Mouse (Mus musculus) lung, embryonic 16.5 days (tissue): ENCODE measurements at regions not wholly inside any gene's neighbourhood (a gene's known extent, or its start where the extent isn't known, plus 50 kb on each side); places are given as distances from the start of the nearest gene placed in this dataset.
"Not testable (repeated sequence)": the region's sequence is repeated elsewhere in the genome, so short reads cannot be mapped to it uniquely, and the experiment has no call there.

Experiments used
- ATAC-seq: fragments of 200-750 bp; cut with Nextera tagmentation; 2 replicates; pipeline ENCODE4 v1.8.0; 2017; ENCODE audit warnings: low read depth, mild to moderate bottlenecking, moderate library complexity
- H3K27ac ChIP-seq: fragments of 300-500 bp; sonication (generic); 2 replicates; pipeline ENCODE4 v1.5.1; 2014; ENCODE audit warnings: mild to moderate bottlenecking, control low read depth, low read length
- H3K27me3 ChIP-seq: fragments of 300-500 bp; sonication (generic); 2 replicates; pipeline ENCODE4 v1.6.1; 2014; ENCODE audit warnings: low read depth, low read length, mixed read lengths; ENCODE audit not compliant: control insufficient read depth, insufficient read depth
- H3K36me3 ChIP-seq: fragments of 300-500 bp; sonication (generic); 2 replicates; pipeline ENCODE4 v1.6.1; 2014; ENCODE audit warnings: low read length; ENCODE audit not compliant: control insufficient read depth, insufficient read depth
- H3K4me1 ChIP-seq: fragments of 300-500 bp; sonication (generic); replicated peaks from 2 replicates; pipeline ENCODE4 v1.6.1; 2014; ENCODE audit warnings: low read length, mixed read lengths; ENCODE audit not compliant: control insufficient read depth, insufficient read depth
- H3K4me2 ChIP-seq: fragments of 300-500 bp; sonication (generic); 2 replicates; pipeline ENCODE4 v1.6.1; 2014; ENCODE audit warnings: low read depth, low read length, control low read depth
- H3K4me3 ChIP-seq: fragments of 300-500 bp; sonication (generic); 2 replicates; pipeline ENCODE4 v1.5.1; 2014; ENCODE audit warnings: mild to moderate bottlenecking, low read length, control low read depth
- H3K9ac ChIP-seq: fragments of 300-500 bp; sonication (generic); 2 replicates; pipeline ENCODE4 v1.6.1; 2014; ENCODE audit warnings: low read length, control low read depth
- H3K9me3 ChIP-seq: fragments of 300-500 bp; sonication (generic); 2 replicates; pipeline ENCODE4 v1.6.1; 2016; ENCODE audit warnings: low read length; ENCODE audit not compliant: control insufficient read depth
- WGBS: fragments of 180-500 bp; shearing (Covaris S2); extraction: QIAGEN DNeasy Blood & Tissue Kit; methylation state at CpG from one replicate; pipeline ENCODE4 v1.1.7; 2014; 5-methylcytosine and 5-hydroxymethylcytosine counted together

- no peak overlapping the region for H3K4me2 ChIP-seq
- no peak overlapping the region for H3K27ac ChIP-seq
- H3K4me1 ChIP-seq: no peaks in the 10 kb centered on the region
- no peak overlapping the region for H3K9ac ChIP-seq
- ATAC-seq: no peak
- no peak overlapping the region for H3K4me3 ChIP-seq
- no peaks in the 10 kb centered on the region for H3K27me3 ChIP-seq
- H3K9me3 ChIP-seq: no peaks in the 10 kb centered on the region
- no peaks in the 10 kb centered on the region for H3K36me3 ChIP-seq
- WGBS: 80% methylated on average over 4 of the region's 4 CpGs
These were observed 170.2 kb upstream of the P2ry1 start for GRCm38 (mm10) chr3:60832385-60832784.

- Histone ChIP-seq H3K4me1 (no peaks in the 10 kb centered on the region), H3K27me3 (no peaks in the 10 kb centered on the region), H3K36me3 (no peaks in the 10 kb centered on the region), H3K4me3 (no peak overlapping the region), H3K4me2 (no peak overlapping the region), H3K9ac (no peak overlapping the region), H3K9me3 (no peaks in the 10 kb centered on the region), H3K27ac (no peak overlapping the region)
- no peak for ATAC-seq
- WGBS: 70% methylated on average over 1 of the region's 1 CpGs
These were observed 160.7 kb upstream of the P2ry1 start for GRCm38 (mm10) chr3:60841895-60842294.

DNA sequence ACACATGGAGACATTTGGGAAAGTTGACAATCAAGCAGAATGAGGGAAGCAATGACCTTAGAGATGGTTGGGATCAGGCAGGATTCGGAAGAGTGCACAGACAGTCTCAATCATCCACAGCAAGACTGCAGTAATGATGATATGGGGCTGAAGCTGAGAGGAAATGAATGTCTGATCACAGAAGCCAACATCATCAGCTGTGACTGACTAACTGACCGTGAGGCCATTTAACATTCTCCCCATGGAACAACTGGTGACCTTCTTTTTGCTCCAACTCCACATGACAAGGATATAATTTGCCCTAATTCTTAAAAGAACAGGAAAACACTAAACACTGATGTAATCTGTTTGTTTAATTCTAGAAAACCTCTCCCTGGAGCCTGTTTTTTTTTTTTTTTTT lies 157.3 kb upstream of the P2ry1 start:
- no peak overlapping the region for H3K9ac ChIP-seq
- H3K4me1 ChIP-seq: no peaks in the 10 kb centered on the region
- no peak for ATAC-seq
- H3K4me3 ChIP-seq: no peak overlapping the region
- H3K4me2 ChIP-seq: no peak overlapping the region
- H3K36me3 ChIP-seq: no peaks in the 10 kb centered on the region
- H3K27ac ChIP-seq: no peak overlapping the region
- WGBS: 66% methylated on average over 2 of the region's 2 CpGs
- H3K27me3 ChIP-seq: no peaks in the 10 kb centered on the region
- H3K9me3 ChIP-seq: no peaks in the 10 kb centered on the region

DNA sequence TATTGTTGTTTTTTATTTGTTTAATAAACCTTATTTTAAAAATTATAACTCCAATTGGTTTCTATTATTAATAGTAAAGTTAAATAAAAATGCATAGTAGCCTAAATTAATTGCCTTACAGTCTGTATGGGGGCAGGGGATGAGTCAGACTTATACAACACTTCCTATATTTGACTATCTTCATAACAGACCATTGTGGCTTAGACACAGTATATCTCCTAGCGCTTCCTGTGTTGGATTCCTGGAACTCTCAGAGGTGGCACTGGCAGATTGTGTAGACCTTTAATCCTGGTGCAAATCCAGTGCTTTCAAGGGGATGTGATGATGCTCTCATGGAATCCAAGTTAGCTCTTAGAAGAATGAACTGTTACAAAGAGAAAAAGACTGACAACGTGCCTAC lies 154.2 kb upstream of the P2ry1 start:
- Histone ChIP-seq H3K36me3 (no peaks in the 10 kb centered on the region), H3K4me2 (no peak overlapping the region), H3K27me3 (no peaks in the 10 kb centered on the region), H3K9ac (no peak overlapping the region), H3K9me3 (no peaks in the 10 kb centered on the region), H3K4me1 (no peaks in the 10 kb centered on the region), H3K4me3 (no peak overlapping the region), H3K27ac (no peak overlapping the region)
- WGBS: 86% methylated on average over 2 of the region's 2 CpGs
- no peak for ATAC-seq

DNA sequence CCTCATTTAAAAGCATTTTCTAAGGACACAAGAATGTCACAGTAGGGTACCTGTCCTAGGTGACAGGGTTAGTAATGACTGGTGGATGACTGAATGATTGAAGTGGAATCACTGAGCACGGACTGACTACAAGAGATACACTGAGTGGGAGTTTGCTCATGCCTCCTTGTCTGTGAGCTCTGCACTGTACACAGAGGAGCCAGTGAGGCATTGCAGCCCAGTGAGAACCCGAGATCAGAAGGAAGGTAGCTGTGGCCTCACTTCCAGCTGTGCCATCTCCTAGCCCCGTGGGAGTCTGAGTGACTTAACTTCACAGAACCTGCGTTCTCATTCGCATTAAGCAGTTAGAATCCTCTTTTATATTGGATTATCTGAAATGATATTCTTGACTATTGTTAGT lies 148.8 kb upstream of the P2ry1 start:
- Histone ChIP-seq H3K27me3 (no peaks in the 10 kb centered on the region), H3K4me1 (no peaks in the 10 kb centered on the region), H3K4me3 (no peak overlapping the region), H3K27ac (no peak overlapping the region), H3K9ac (no peak overlapping the region), H3K36me3 (no peaks in the 10 kb centered on the region), H3K9me3 (no peaks in the 10 kb centered on the region), H3K4me2 (no peak overlapping the region)
- ATAC-seq: no peak
- WGBS: 59% methylated on average over 5 of the region's 5 CpGs

DNA sequence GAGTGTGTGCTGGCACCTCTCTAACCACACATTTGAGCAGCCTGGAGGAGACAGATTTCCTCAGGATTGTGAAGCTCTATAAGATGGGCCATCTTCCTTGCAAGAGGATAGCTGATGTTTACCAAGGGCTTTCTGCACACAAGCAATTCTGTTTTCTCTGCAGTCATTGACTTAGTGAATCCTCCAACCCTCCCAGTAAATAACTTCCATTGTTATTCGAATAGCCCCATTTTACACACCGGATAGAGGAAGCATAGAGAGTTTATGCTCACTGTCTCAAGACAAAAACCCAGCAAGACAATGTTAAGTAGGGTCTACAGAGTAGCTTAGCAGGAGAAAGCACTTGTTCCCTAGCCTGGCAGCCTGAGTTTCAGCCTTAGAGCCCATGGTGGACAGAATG lies 146.9 kb upstream of the P2ry1 start:
- H3K27me3 ChIP-seq: no peaks in the 10 kb centered on the region
- no peaks in the 10 kb centered on the region for H3K9me3 ChIP-seq
- WGBS: 73% methylated on average over 2 of the region's 2 CpGs
- no peaks in the 10 kb centered on the region for H3K36me3 ChIP-seq
- no peak overlapping the region for H3K9ac ChIP-seq
- no peak overlapping the region for H3K4me3 ChIP-seq
- no peak overlapping the region for H3K27ac ChIP-seq
- no peak for ATAC-seq
- no peaks in the 10 kb centered on the region for H3K4me1 ChIP-seq
- no peak overlapping the region for H3K4me2 ChIP-seq

DNA sequence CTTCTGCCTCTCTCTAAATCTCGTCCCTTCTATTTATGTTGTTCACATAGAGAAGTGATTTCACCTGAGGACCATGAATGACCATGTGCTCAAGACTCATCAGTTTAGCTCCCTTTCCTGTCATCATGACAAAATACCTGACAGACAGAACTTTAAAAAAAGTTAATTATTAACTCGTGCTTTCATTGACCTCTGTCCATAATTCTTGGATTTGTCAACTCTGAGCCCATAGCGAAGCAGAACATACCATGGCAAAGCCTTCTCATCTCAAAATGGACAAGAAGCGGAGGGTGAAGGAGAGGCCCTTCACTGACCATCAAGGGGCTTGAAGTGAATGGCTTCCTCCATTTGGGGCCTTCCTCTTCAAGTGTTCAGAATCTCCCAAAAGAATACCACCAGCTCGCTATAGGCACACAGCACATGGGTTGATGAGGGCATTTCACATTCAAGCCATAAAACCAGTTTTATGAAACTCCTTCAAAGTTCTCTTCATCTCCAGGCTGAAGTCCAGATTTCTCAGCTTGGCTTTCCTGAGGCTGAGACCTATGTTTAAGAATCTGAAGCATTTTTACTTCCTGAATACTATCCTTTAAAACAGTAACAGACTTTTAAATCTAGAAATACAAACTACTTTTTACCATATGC lies 144.0 kb upstream of the P2ry1 start:
- 68% methylated on average over 5 of the region's 5 CpGs for whole genome bisulfite sequencing
- Histone ChIP-seq H3K9ac (no peak overlapping the region), H3K27ac (no peak overlapping the region)

DNA sequence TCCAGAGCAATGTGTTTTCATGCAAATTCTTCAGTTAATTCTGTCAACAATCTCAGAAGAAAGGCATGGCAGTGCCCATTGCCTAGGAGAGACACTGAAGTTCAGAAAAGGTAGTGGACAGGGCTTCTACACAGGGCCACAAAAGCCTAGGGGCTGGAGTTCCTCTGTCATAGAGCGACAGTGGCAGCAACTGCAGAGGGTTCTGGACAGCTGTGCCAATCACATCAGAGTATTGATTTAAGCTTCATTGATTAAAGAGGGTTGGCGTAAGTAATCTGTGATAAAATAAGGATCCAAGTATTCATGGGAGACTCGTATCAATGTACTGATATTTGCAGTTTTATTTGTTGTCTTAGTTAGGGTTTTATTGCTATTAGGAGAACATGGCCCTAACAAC lies 143.5 kb upstream of the P2ry1 start:
- no peak for ATAC-seq
- Histone ChIP-seq H3K36me3 (no peaks in the 10 kb centered on the region), H3K9ac (no peak overlapping the region), H3K27ac (no peak overlapping the region), H3K27me3 (no peaks in the 10 kb centered on the region), H3K4me3 (no peak overlapping the region), H3K9me3 (no peaks in the 10 kb centered on the region), H3K4me2 (no peak overlapping the region), H3K4me1 (no peaks in the 10 kb centered on the region)
- 82% methylated on average over 3 of the region's 3 CpGs for WGBS

More for the DNA sequence above, 144.0 kb upstream of the P2ry1 start:
- Histone ChIP-seq H3K4me1 (no peaks in the 10 kb centered on the region), H3K4me3 (no peak overlapping the region), H3K4me2 (no peak overlapping the region), H3K36me3 (no peaks in the 10 kb centered on the region), H3K9me3 (no peaks in the 10 kb centered on the region), H3K27me3 (no peaks in the 10 kb centered on the region)
- ATAC-seq: no peak

GRCm38 (mm10) chr3:60876858-60877257 lies 125.7 kb upstream of the P2ry1 start:
- not testable (repeated sequence) for ATAC-seq, H3K4me1 ChIP-seq, H3K9ac ChIP-seq, H3K27ac ChIP-seq, H3K9me3 ChIP-seq, H3K4me2 ChIP-seq, H3K27me3 ChIP-seq, H3K4me3 ChIP-seq, H3K36me3 ChIP-seq
- WGBS: 93% methylated on average over 11 of the region's 11 CpGs

DNA sequence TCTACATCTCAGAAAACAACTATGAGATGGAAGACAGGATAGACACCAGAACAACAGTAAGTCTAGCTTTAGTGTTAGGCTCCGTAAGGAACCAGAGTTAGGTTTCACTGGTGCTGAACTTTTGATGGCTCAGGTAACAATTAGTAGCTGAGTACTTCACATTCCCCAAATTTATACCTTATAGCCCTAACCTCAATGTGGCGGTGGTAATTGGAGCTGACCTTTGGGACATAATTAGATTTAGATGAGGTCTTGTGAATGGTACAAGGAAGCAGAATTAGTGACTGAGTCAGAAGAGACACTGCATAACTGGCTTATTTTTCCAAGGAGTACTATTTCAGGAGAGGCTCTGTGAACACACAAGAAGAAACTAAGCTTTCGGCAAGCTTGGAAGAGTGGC lies 123.7 kb upstream of the P2ry1 start:
- 89% methylated on average over 3 of the region's 3 CpGs for WGBS
- Histone ChIP-seq H3K4me3 (no peak overlapping the region), H3K4me1 (no peaks in the 10 kb centered on the region), H3K9ac (no peak overlapping the region), H3K4me2 (no peak overlapping the region), H3K9me3 (no peaks in the 10 kb centered on the region), H3K27ac (no peak overlapping the region), H3K27me3 (no peaks in the 10 kb centered on the region), H3K36me3 (no peaks in the 10 kb centered on the region)
- no peak for ATAC-seq
